Comparison of ENCODE assay signal across 9 mouse cellular contexts in genomic region chr16:13673114-13673513, GRCm38 (mm10). TPM values are rescaled to one million over a fixed set of nuclear protein-coding genes. Genes with fewer than 3 reads are reported as not detected.
A peak's percentile ranks its signal among the peaks of the same experiment; 100 is the strongest.
DNase-seq lines count a peak whose midpoint lies in the region; ATAC-seq and TF ChIP-seq lines count a peak whose summit lies in the region.
"Had no signal": no experiment of that assay in that cellular context is flagged by ENCODE, and none has a peak within 500 bp of the region (broad histone marks: within the 10 kb centered on the region; RNA-seq: fewer than 3 reads in every experiment).

No protein-coding gene starts in this region.

- H3K4me2 ChIP-seq in kidney, embryonic 16.5 days (replicated peaks; ENCODE audit: low read depth, low read length), result peak overlapping the region; percentile 53
- peak overlapping the region; percentile 56; the same call in 1 of the 2 replicates for H3K4me2 ChIP-seq in embryonic facial prominence, embryonic 15.5 days (replicated peaks)
- H3K4me2 ChIP-seq in intestine, embryonic 16.5 days (ENCODE audit: low read depth, low read length), result peak overlapping the region; percentile 71
- peak overlapping the region; percentile 80 for H3K4me2 ChIP-seq in midbrain, postnatal 0 days (ENCODE audit: low read depth, low read length, poor library complexity, severe bottlenecking)

- peaks cover 17% of the 10 kb centered on the region for H3K36me3 ChIP-seq in kidney, embryonic 16.5 days (ENCODE audit: insufficient read depth, low read length)
- peaks cover 18% of the 10 kb centered on the region for H3K36me3 ChIP-seq in embryonic facial prominence, embryonic 15.5 days
- H3K36me3 ChIP-seq in intestine, embryonic 16.5 days (ENCODE audit: control insufficient read depth, insufficient read depth, low read length), result peaks cover 4% of the 10 kb centered on the region; the same call in 1 of the 2 replicates
- peaks cover 9% of the 10 kb centered on the region; the same call in 1 of the 2 replicates for H3K36me3 ChIP-seq in midbrain, postnatal 0 days (ENCODE audit: insufficient read depth, low read length)

- H3K9ac ChIP-seq in kidney, embryonic 16.5 days (replicated peaks; ENCODE audit: low read length), result no peak overlapping the region
- no peak overlapping the region for H3K9ac ChIP-seq in embryonic facial prominence, embryonic 15.5 days
- H3K9ac ChIP-seq in intestine, embryonic 16.5 days (ENCODE audit: low read depth, low read length), result no peak overlapping the region
- no peak overlapping the region for H3K9ac ChIP-seq in midbrain, postnatal 0 days (replicated peaks; ENCODE audit: low read length, poor library complexity, severe bottlenecking)

- no peak for TF ChIP-seq CTCF in midbrain, postnatal 0 days (IDR thresholded peaks at IDR 0.05)

- no peaks in the 10 kb centered on the region for H3K27me3 ChIP-seq in kidney, embryonic 16.5 days (ENCODE audit: insufficient read depth, low read length)
- no peaks in the 10 kb centered on the region for H3K27me3 ChIP-seq in embryonic facial prominence, embryonic 15.5 days
- no peaks in the 10 kb centered on the region for H3K27me3 ChIP-seq in intestine, embryonic 16.5 days (replicated peaks; ENCODE audit: control insufficient read depth, insufficient read depth, low read length)
- H3K27me3 ChIP-seq in midbrain, postnatal 0 days (ENCODE audit: insufficient read depth, low read length), result no peaks in the 10 kb centered on the region
- H3K27me3 ChIP-seq: Patski had no signal

- ATAC-seq in kidney, embryonic 16.5 days (ENCODE audit: low FRiP score, low TSS enrichment), result no peak
- ATAC-seq in embryonic facial prominence, embryonic 15.5 days (ENCODE audit: insufficient number of reproducible peaks, low FRiP score, low TSS enrichment, low read depth), result no peak
- no peak for ATAC-seq in intestine, embryonic 16.5 days
- no peak for ATAC-seq in midbrain, postnatal 0 days (ENCODE audit: low FRiP score)

- peak overlapping the region; percentile 86 for H3K4me3 ChIP-seq in kidney, embryonic 16.5 days (ENCODE audit: low read length)
- H3K4me3 ChIP-seq in embryonic facial prominence, embryonic 15.5 days (replicated peaks), result peak overlapping the region; percentile 90
- peak overlapping the region; percentile 73; the same call in 1 of the 2 replicates for H3K4me3 ChIP-seq in intestine, embryonic 16.5 days (ENCODE audit: low read length)
- H3K4me3 ChIP-seq in midbrain, postnatal 0 days (ENCODE audit: low read depth, low read length), result peak overlapping the region; percentile 90

- 76% methylated on average over 5 of the region's 5 CpGs for WGBS in kidney, embryonic 16.5 days
- 78% methylated on average over 5 of the region's 5 CpGs for WGBS in embryonic facial prominence, embryonic 15.5 days
- 77% methylated on average over 5 of the region's 5 CpGs for WGBS in intestine, embryonic 16.5 days
- WGBS in midbrain, postnatal 0 days, result 80% methylated on average over 5 of the region's 5 CpGs

- no peaks in the 10 kb centered on the region for H3K9me3 ChIP-seq in kidney, embryonic 16.5 days (ENCODE audit: low read length)
- no peaks in the 10 kb centered on the region for H3K9me3 ChIP-seq in embryonic facial prominence, embryonic 15.5 days (replicated peaks)
- no peaks in the 10 kb centered on the region for H3K9me3 ChIP-seq in intestine, embryonic 16.5 days (ENCODE audit: control insufficient read depth, low read length)
- H3K9me3 ChIP-seq in midbrain, postnatal 0 days (ENCODE audit: low read length), result no peaks in the 10 kb centered on the region

- DNase-seq in kidney, adult 18-20 months, result no peak
- no peak for DNase-seq in midbrain, postnatal 0 days (ENCODE audit: low spot score)
- no peak for DNase-seq in layer of hippocampus, adult 9-11 months
- DNase-seq in urinary bladder, postnatal 14 days (ENCODE audit: low spot score), result no peak
- DNase-seq in spleen, postnatal 10 days (ENCODE audit: low spot score in 2 of 2), result no peak

- H3K4me1 ChIP-seq in kidney, embryonic 16.5 days (ENCODE audit: insufficient read depth, low read length), result peaks cover 7% of the 10 kb centered on the region; the same call in 1 of the 2 replicates
- peaks cover 17% of the 10 kb centered on the region for H3K4me1 ChIP-seq in embryonic facial prominence, embryonic 15.5 days
- peaks cover 7% of the 10 kb centered on the region; the same call in 1 of the 2 replicates for H3K4me1 ChIP-seq in intestine, embryonic 16.5 days (ENCODE audit: control insufficient read depth, insufficient read depth, low read length)
- no peaks in the 10 kb centered on the region; the same call in 1 of the 2 replicates for H3K4me1 ChIP-seq in midbrain, postnatal 0 days (ENCODE audit: insufficient read depth, low read length)

- H3K27ac ChIP-seq in kidney, embryonic 16.5 days (ENCODE audit: low read length), result no peak overlapping the region
- no peak overlapping the region for H3K27ac ChIP-seq in embryonic facial prominence, embryonic 15.5 days (replicated peaks)
- H3K27ac ChIP-seq in intestine, embryonic 16.5 days (ENCODE audit: low read length), result no peak overlapping the region
- H3K27ac ChIP-seq in midbrain, postnatal 0 days (ENCODE audit: low read depth, low read length), result no peak overlapping the region

RNA-seq across cellular contexts. Expression of gene 3110001I22Rik, which starts 1.4 kb away (rescaled TPM):
- polyA plus RNA-seq in kidney, embryonic 16.5 days (2015; fragmentation: Nextera tagmentation; extraction: Ambion mirVana), result 4.9 and 5.9 TPM in 2 replicates
- 3.8 and 4.4 TPM in 2 replicates for polyA plus RNA-seq in embryonic facial prominence, embryonic 15.5 days (2015; fragmentation: Nextera tagmentation; extraction: Ambion mirVana)
- 3.4 and 4.1 TPM in 2 replicates for polyA plus RNA-seq in intestine, embryonic 16.5 days (2015; fragmentation: Nextera tagmentation; extraction: Ambion mirVana)
- total RNA-seq in midbrain, postnatal 0 days (2014; rRNA removed), result 3.1 and 5.4 TPM in 2 replicates
- polyA plus RNA-seq in midbrain, postnatal 0 days (2015; fragmentation: Nextera tagmentation; extraction: Ambion mirVana), result 3.2 and 4.0 TPM in 2 replicates

RNA-seq across cellular contexts. Expression of gene Bfar, which starts 1.5 kb away (rescaled TPM):
- 53.7 and 58.0 TPM in 2 replicates for polyA plus RNA-seq in kidney, embryonic 16.5 days (2015; fragmentation: Nextera tagmentation; extraction: Ambion mirVana)
- polyA plus RNA-seq in embryonic facial prominence, embryonic 15.5 days (2015; fragmentation: Nextera tagmentation; extraction: Ambion mirVana), result 51.4 and 54.3 TPM in 2 replicates
- 36.6 and 38.3 TPM in 2 replicates for polyA plus RNA-seq in intestine, embryonic 16.5 days (2015; fragmentation: Nextera tagmentation; extraction: Ambion mirVana)
- 37.5 and 38.9 TPM in 2 replicates for total RNA-seq in midbrain, postnatal 0 days (2014; rRNA removed)
- polyA plus RNA-seq in midbrain, postnatal 0 days (2015; fragmentation: Nextera tagmentation; extraction: Ambion mirVana), result 37.1 and 38.3 TPM in 2 replicates

RNA-seq across cellular contexts. Expression of gene Parn, which starts 5.1 kb away (rescaled TPM):
- polyA plus RNA-seq in kidney, embryonic 16.5 days (2015; fragmentation: Nextera tagmentation; extraction: Ambion mirVana), result 48.3 and 49.1 TPM in 2 replicates
- 41.4 and 42.5 TPM in 2 replicates for polyA plus RNA-seq in embryonic facial prominence, embryonic 15.5 days (2015; fragmentation: Nextera tagmentation; extraction: Ambion mirVana)
- polyA plus RNA-seq in intestine, embryonic 16.5 days (2015; fragmentation: Nextera tagmentation; extraction: Ambion mirVana), result 35.8 and 39.4 TPM in 2 replicates
- total RNA-seq in midbrain, postnatal 0 days (2014; rRNA removed), result 11.8 and 14.8 TPM in 2 replicates
- 28.0 and 29.3 TPM in 2 replicates for polyA plus RNA-seq in midbrain, postnatal 0 days (2015; fragmentation: Nextera tagmentation; extraction: Ambion mirVana)

RNA-seq across cellular contexts. Expression of gene Pla2g10, which starts 57.7 kb away (rescaled TPM):
- 0.35 TPM in 1 of 2 replicates, not detected in the other for polyA plus RNA-seq in kidney, embryonic 16.5 days (2015; fragmentation: Nextera tagmentation; extraction: Ambion mirVana)
- polyA plus RNA-seq in embryonic facial prominence, embryonic 15.5 days (2015; fragmentation: Nextera tagmentation; extraction: Ambion mirVana), result 0.28 TPM in 1 of 2 replicates, not detected in the other
- 8.5 and 8.7 TPM in 2 replicates for polyA plus RNA-seq in intestine, embryonic 16.5 days (2015; fragmentation: Nextera tagmentation; extraction: Ambion mirVana)
- not detected in 2 replicates for total RNA-seq in midbrain, postnatal 0 days (2014; rRNA removed)
- not detected in 2 replicates for polyA plus RNA-seq in midbrain, postnatal 0 days (2015; fragmentation: Nextera tagmentation; extraction: Ambion mirVana)
- polyA plus RNA-seq: Patski had no signal
